Mouse (Mus musculus) E14TG2a.4 (cell line): ENCODE results near the gene Aqp2.

Experiments
- H3K27me3 ChIP-seq: 2 replicates; pipeline ENCODE4 v1.6.1; 2014; ENCODE audit warnings: low read length, control low read depth; ENCODE audit not compliant: insufficient read depth
- H3K36me3 ChIP-seq: 2 replicates; pipeline ENCODE4 v1.6.1; 2014; ENCODE audit warnings: low read length, control low read depth; ENCODE audit not compliant: insufficient read depth
- H3K4me1 ChIP-seq: replicated peaks from 2 replicates; pipeline ENCODE4 v1.6.1; 2014; ENCODE audit warnings: low read depth, low read length, control low read depth
- H3K4me3 ChIP-seq: replicated peaks from 2 replicates; pipeline ENCODE4 v1.5.1; 2014; ENCODE audit warnings: mild to moderate bottlenecking, low read length
- H3K9me3 ChIP-seq: 2 replicates; pipeline ENCODE4 v1.6.1; 2014; ENCODE audit warnings: low read length, control low read depth
- CTCF ChIP-seq: conservative IDR thresholded peaks from 2 replicates; pipeline ENCODE4 v1.5.1; 2014; ENCODE audit warnings: low read length
- NANOG ChIP-seq: IDR thresholded peaks from 2 replicates; pipeline ENCODE4 v1.6.1; 2014; ENCODE audit warnings: borderline replicate concordance, low read length, mixed read lengths
- POU5F1 ChIP-seq: IDR thresholded peaks from 2 replicates; pipeline ENCODE4 v1.6.1; 2014; ENCODE audit warnings: low read length, borderline replicate concordance

Gene Aqp2

DNA sequence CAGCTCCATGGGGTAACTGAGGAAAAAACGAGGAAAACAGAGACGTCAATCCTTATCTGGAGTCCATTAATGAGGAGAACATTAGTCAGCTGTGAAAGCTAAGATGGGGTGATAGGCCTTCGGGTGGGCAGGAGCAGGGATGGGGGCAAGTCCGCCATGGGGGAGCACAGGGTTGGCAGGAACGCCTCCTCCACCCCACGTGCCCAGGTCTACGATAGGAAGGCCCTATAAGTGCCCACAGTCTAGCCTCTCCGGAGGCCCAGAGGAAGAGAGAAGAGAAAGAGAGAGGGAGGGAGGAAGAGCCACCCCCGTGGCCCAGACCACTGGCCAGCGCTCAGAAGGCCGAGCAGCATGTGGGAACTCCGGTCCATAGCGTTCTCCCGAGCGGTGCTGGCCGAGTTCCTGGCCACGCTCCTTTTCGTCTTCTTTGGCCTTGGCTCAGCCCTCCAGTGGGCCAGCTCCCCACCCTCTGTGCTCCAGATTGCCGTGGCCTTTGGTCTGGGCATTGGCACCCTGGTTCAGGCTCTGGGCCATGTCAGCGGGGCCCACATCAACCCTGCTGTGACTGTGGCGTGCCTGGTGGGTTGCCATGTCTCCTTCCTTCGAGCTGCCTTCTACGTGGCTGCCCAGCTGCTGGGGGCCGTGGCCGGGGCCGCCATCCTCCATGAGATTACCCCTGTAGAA is at the start of gene Aqp2:
Gene Aqp2 (plus strand): TSS at position 254 of the 684 bp plus-strand sequence.
- TF ChIP-seq POU5F1 (no peak), NANOG (no peak), CTCF (no peak)
- Histone ChIP-seq H3K36me3 (no peaks in the 10 kb centered on the region), H3K27me3 (peaks cover 83% of the 10 kb centered on the region), H3K4me3 (peak within 1 kb of the TSS; percentile 51), H3K9me3 (no peaks in the 10 kb centered on the region), H3K4me1 (peaks cover 41% of the 10 kb centered on the region)

DNA sequence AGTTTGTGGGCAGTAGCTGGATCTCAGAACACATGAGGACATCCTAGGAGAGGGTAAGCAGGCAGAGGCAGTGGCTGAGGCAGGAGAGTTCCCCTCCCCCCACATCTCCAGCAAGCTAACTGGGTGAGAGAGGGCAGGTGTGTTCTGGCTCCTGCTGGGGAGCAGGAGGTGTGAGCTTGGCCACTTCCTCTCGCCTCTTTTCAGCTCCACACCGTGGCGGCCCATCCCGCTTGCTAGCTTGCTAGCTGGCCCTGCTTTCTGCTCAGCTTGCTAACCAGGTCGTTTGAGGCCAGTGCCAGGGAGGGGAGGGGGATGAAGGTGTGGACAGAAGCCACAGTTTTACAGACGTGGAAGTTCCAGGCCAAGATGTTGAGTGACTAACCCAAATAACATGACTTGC is 47.7 kb upstream of the Aqp2 start:
- Histone ChIP-seq H3K4me1 (peaks cover 29% of the 10 kb centered on the region), H3K4me3 (0 out of 2 replicates have a peak overlapping the region, but pooled peaks have one; percentile 17), H3K27me3 (peaks cover 57% of the 10 kb centered on the region), H3K36me3 (no peaks in the 10 kb centered on the region), H3K9me3 (no peaks in the 10 kb centered on the region)
- TF ChIP-seq CTCF (no peak), POU5F1 (no peak), NANOG (no peak)

DNA sequence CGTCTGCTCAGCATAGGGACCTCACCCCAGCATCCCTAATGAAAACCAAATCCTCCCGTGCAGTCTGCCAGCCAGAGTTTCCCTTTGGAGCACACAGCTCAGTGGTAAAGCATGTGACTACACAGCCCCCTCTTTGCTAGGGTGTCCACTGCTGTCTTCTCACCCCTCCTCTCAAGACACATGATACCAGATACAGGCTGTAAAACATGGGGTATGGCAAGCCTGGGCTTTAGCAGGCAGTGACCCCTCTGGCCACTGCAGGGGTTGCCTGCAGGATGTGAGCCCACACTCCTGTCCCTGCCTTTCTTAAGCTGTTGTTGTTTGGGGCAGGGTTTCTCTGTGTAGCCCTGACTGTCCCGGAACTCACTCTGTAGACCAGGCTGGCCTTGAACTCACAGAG is 46.8 kb upstream of the Aqp2 start:
- Histone ChIP-seq H3K9me3 (no peaks in the 10 kb centered on the region), H3K27me3 (peaks cover 48% of the 10 kb centered on the region), H3K4me1 (peaks cover 29% of the 10 kb centered on the region), H3K36me3 (no peaks in the 10 kb centered on the region), H3K4me3 (no peak overlapping the region)
- TF ChIP-seq NANOG (no peak), CTCF (no peak), POU5F1 (no peak)

DNA sequence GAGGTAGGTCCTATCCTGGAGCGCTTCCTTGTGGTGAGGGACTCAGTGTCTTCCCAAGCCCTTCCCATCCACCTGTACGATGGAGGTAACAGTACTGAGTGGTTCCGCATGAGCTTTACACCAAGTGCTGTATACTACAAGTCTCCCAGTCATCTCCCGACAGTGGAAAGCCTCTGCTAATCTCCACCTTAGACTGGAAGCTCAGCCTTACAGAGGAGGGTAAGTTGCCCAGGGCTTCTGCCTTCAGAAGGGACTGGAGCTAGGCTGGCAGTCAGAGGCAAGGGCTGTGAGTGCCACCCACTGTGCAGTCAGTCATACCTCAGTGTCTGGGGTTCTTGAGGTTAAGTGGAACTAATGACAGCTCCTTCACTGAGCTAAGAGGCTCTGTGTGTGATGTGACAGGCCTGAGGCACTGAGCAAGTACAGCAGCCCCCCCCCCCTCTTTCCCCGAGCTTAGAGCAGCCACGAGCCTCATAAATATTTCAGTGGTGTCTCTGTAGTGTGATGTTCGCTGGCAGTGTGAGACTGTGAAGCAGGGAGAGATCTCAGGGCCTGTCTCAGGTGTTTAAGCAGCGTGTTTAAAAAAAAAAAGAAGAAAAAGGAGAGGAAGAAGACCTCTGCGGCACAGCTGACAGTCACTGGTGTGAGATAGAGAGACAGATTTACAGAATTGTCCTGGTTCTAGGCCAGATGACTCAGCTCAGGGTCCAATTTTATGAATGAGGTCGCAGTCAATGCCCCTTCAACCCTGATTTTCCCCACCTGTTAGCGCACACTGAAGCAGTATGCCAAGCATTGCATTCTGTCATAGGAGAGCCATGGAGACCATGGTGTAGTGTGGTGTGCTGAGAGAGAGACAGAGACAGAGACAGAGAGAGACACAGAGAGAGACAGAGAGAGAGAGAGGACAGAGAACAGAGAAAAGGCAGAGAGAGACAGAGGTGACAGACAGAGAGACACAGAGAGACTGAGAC is 41.7 kb upstream of the Aqp2 start:
- Histone ChIP-seq H3K4me1 (0 out of 2 replicates have a peak, but pooled peaks cover under 1% of the 10 kb centered on the region), H3K36me3 (no peaks in the 10 kb centered on the region), H3K4me3 (no peak overlapping the region), H3K9me3 (no peaks in the 10 kb centered on the region), H3K27me3 (peaks cover 3% of the 10 kb centered on the region; the same call in 1 of the 2 replicates)
- TF ChIP-seq CTCF (no peak), NANOG (no peak), POU5F1 (no peak)

DNA sequence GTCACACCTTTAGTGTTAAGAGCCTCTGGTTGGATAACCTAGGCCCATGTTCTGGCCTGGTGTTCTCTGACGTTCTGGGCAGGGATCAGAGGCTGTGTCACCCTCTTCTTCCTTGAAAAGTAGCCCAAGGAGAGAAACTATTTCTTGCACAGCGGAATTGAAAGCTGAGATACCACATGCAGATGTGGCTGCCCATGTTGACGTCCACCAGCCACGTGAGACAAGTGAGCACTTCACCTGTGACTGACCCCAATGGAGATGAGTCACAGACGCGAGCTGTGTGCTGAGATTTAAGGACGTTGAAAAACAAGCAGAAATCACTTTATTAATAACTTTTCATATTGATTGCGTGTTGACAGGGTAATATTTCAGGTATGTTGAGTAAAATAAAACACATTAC is 39.0 kb upstream of the Aqp2 start:
- no peak overlapping the region for H3K4me3 ChIP-seq
- H3K36me3 ChIP-seq = no peaks in the 10 kb centered on the region
- peaks cover 18% of the 10 kb centered on the region for H3K27me3 ChIP-seq
- H3K4me1 ChIP-seq = peaks cover 14% of the 10 kb centered on the region
- TF ChIP-seq NANOG (no peak), POU5F1 (no peak), CTCF (no peak)
- H3K9me3 ChIP-seq = no peaks in the 10 kb centered on the region

DNA sequence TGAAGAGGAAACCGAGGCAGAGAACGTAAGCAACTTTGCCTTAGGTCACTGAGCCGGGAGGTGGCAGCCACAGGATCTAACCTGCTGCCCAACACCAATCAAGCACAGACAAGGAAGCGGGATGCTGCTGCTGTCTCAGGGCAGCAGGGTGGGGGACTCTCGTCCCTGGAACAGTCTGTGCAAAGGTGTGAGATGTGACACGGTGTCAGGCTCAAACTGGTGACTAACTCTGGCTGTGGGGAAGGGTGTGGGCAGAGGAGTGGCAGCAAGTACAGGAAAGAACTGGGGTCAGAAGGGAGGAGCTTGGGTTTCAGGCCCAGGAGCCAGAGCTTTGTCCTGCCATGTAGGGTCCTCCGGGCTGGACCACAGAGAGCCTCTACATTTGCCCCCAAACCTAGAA is 34.8 kb upstream of the Aqp2 start:
- H3K4me1 ChIP-seq = peaks cover 32% of the 10 kb centered on the region
- TF ChIP-seq CTCF (no peak), NANOG (no peak), POU5F1 (no peak)
- H3K27me3 ChIP-seq = peaks cover 20% of the 10 kb centered on the region
- no peaks in the 10 kb centered on the region for H3K9me3 ChIP-seq
- no peaks in the 10 kb centered on the region for H3K36me3 ChIP-seq
- 0 out of 2 replicates have a peak overlapping the region, but pooled peaks have one; percentile 3 for H3K4me3 ChIP-seq

DNA sequence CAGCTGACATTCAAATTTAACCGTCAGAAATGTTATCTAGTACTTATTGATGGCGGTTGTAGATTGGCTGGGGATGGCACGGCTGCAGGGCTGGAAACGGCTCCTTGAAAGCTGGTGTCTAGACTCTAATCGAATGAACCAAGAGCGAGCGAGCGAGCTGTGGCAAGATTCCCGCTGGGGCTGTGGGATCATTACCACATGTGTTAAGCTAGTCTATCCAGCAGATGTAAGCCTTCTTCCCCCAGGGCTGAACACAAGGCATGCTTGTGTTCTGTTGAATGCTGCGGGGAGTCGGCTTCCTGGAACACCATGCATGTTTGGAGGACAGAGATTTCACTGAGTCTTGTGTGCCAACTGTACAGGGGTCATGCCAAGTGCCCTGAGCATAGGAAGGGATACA is 32.3 kb upstream of the Aqp2 start:
- no peak overlapping the region for H3K4me3 ChIP-seq
- H3K36me3 ChIP-seq = no peaks in the 10 kb centered on the region
- H3K4me1 ChIP-seq = peaks cover 52% of the 10 kb centered on the region
- peaks cover 24% of the 10 kb centered on the region for H3K27me3 ChIP-seq
- no peaks in the 10 kb centered on the region for H3K9me3 ChIP-seq
- TF ChIP-seq POU5F1 = no peak
- no peak for TF ChIP-seq CTCF
- TF ChIP-seq NANOG = no peak

DNA sequence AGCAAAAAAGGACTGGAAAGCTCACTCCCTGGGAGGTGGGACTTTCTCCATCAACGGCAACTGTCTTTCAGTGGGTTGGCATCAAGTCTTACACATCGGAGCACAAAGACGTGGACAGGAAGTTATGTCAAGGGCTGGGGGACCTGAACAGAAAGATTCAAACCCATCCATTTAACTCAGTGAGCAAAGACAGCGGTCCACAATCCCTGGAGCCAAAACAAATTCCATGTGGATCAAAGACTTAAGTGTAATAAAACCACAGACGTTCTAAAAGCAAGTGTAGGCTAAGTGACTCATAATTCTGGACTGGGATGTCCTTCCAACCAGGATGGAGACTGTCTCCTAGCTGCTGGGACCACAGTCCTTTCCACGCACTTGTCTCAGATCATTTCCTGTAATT is 31.1 kb upstream of the Aqp2 start:
- Histone ChIP-seq H3K9me3 (no peaks in the 10 kb centered on the region), H3K4me1 (peaks cover 52% of the 10 kb centered on the region), H3K27me3 (peaks cover 21% of the 10 kb centered on the region), H3K36me3 (no peaks in the 10 kb centered on the region), H3K4me3 (no peak overlapping the region)
- TF ChIP-seq POU5F1 = no peak
- no peak for TF ChIP-seq NANOG
- TF ChIP-seq CTCF = no peak
